8 mouse cellular contexts compared by ENCODE assay signal in genomic region chr7:35584786-35585190, GRCm38 (mm10). TPM values are rescaled to one million over a fixed set of nuclear protein-coding genes. Genes with fewer than 3 reads are reported as not detected.
DNase-seq lines count a peak whose midpoint lies in the region; ATAC-seq and TF ChIP-seq lines count a peak whose summit lies in the region.

No protein-coding gene starts in this region.

- no peak for TF ChIP-seq CTCF in ES-Bruce4 (IDR thresholded peaks at IDR 0.05; ENCODE audit: low read depth, low read length)
- no peak for TF ChIP-seq CTCF in embryonic fibroblast, embryonic 13.5 days (IDR thresholded peaks at IDR 0.05; ENCODE audit: borderline replicate concordance, insufficient read depth, low read length)
- TF ChIP-seq CTCF in hindbrain, postnatal 0 days (IDR thresholded peaks at IDR 0.05; ENCODE audit: low read depth) = no peak
- TF ChIP-seq CTCF in lung, embryonic 14.5 days (IDR thresholded peaks at IDR 0.05; ENCODE audit: low read depth) = no peak

- no peaks in the 10 kb centered on the region for H3K4me1 ChIP-seq in ES-Bruce4 (ENCODE audit: control insufficient read depth, insufficient read depth, low read length)
- peaks cover 20% of the 10 kb centered on the region; the same call in 1 of the 2 replicates for H3K4me1 ChIP-seq in embryonic fibroblast, embryonic 13.5 days (ENCODE audit: control insufficient read depth, insufficient read depth, low read length)
- H3K4me1 ChIP-seq in hindbrain, postnatal 0 days (ENCODE audit: insufficient read depth, low read length) = peaks cover 7% of the 10 kb centered on the region; the same call in 1 of the 2 replicates
- peaks cover 9% of the 10 kb centered on the region for H3K4me1 ChIP-seq in lung, embryonic 14.5 days (ENCODE audit: insufficient read depth)

- 0% methylated on average over 50 of the region's 50 CpGs for WGBS in hindbrain, postnatal 0 days
- WGBS in lung, embryonic 14.5 days = under 1% methylated on average over 50 of the region's 50 CpGs

- no peak for TF ChIP-seq POLR2A in ES-Bruce4 (IDR thresholded peaks at IDR 0.05; ENCODE audit: insufficient read depth, low read length)
- no peak for TF ChIP-seq POLR2A in embryonic fibroblast, embryonic 13.5 days (IDR thresholded peaks at IDR 0.05; ENCODE audit: low read depth, low read length)

- no peak overlapping the region for H3K27ac ChIP-seq in ES-Bruce4 (ENCODE audit: insufficient read depth, low read length)
- H3K27ac ChIP-seq in embryonic fibroblast, embryonic 13.5 days (ENCODE audit: insufficient read depth, low read length) = no peak overlapping the region
- H3K27ac ChIP-seq in hindbrain, postnatal 0 days = no peak overlapping the region
- no peak overlapping the region for H3K27ac ChIP-seq in lung, embryonic 14.5 days (ENCODE audit: low read depth)

- H3K4me2 ChIP-seq in hindbrain, postnatal 0 days (ENCODE audit: low read depth, low read length) = peak overlapping the region; percentile 95
- peak overlapping the region; percentile 100 for H3K4me2 ChIP-seq in lung, embryonic 14.5 days

- TF ChIP-seq EP300 in ES-Bruce4 (IDR thresholded peaks at IDR 0.05; ENCODE audit: insufficient read depth, low read depth, low read length) = no peak

- no peaks in the 10 kb centered on the region for H3K36me3 ChIP-seq in ES-Bruce4 (ENCODE audit: control insufficient read depth, insufficient read depth, low read length, poor library complexity, severe bottlenecking)
- no peaks in the 10 kb centered on the region for H3K36me3 ChIP-seq in hindbrain, postnatal 0 days (ENCODE audit: insufficient read depth, low read length)
- no peaks in the 10 kb centered on the region for H3K36me3 ChIP-seq in lung, embryonic 14.5 days (ENCODE audit: insufficient read depth)

- DNase-seq in cerebellum, adult 11-12 months = peak; percentile 22
- DNase-seq in cerebellum, postnatal 36 days = no peak
- peak; percentile 9 for DNase-seq in hindbrain, postnatal 0 days (ENCODE audit: low spot score)
- peak; percentile 61 for DNase-seq in lung, embryonic 14.5 days
- DNase-seq in retina, embryonic 14.5 days (ENCODE audit: low spot score) = peak; percentile 57
- DNase-seq in frontal cortex, postnatal 14 days (ENCODE audit: low spot score in 2 of 2) = no peak

- no peaks in the 10 kb centered on the region for H3K27me3 ChIP-seq in ES-Bruce4 (ENCODE audit: control insufficient read depth, insufficient read depth, low read length, poor library complexity, severe bottlenecking)
- H3K27me3 ChIP-seq in hindbrain, postnatal 0 days (ENCODE audit: insufficient read depth, low read length) = peaks cover 13% of the 10 kb centered on the region
- H3K27me3 ChIP-seq in lung, embryonic 14.5 days (ENCODE audit: insufficient read depth, low read length) = peaks cover 22% of the 10 kb centered on the region

- ATAC-seq in hindbrain, postnatal 0 days = no peak
- ATAC-seq in lung, embryonic 14.5 days (ENCODE audit: insufficient read depth) = no peak

- H3K9ac ChIP-seq in ES-Bruce4 (ENCODE audit: low read depth, poor library complexity, severe bottlenecking) = peak overlapping the region; percentile 57
- H3K9ac ChIP-seq in hindbrain, postnatal 0 days (replicated peaks; ENCODE audit: low read length) = peak overlapping the region; percentile 40
- H3K9ac ChIP-seq in lung, embryonic 14.5 days = peak overlapping the region; percentile 49

- H3K9me3 ChIP-seq in ES-Bruce4 (replicated peaks; ENCODE audit: control insufficient read depth, insufficient read depth, low read length, poor library complexity, severe bottlenecking) = no peaks in the 10 kb centered on the region
- no peaks in the 10 kb centered on the region for H3K9me3 ChIP-seq in hindbrain, postnatal 0 days (ENCODE audit: low read length)
- no peaks in the 10 kb centered on the region for H3K9me3 ChIP-seq in lung, embryonic 14.5 days (ENCODE audit: low read depth, low read length)

- H3K4me3 ChIP-seq in ES-Bruce4 (ENCODE audit: low read depth, low read length) = peak overlapping the region; percentile 71
- H3K4me3 ChIP-seq in embryonic fibroblast, embryonic 13.5 days (ENCODE audit: insufficient read depth, low read length) = peak overlapping the region; percentile 69
- peak overlapping the region; percentile 94 for H3K4me3 ChIP-seq in hindbrain, postnatal 0 days (ENCODE audit: low read length)
- H3K4me3 ChIP-seq in lung, embryonic 14.5 days (ENCODE audit: low read depth, low read length) = peak overlapping the region; percentile 85

RNA-seq across cellular contexts. Expression of gene Rgs9bp, which starts 0.6 kb away (rescaled TPM):
- polyA plus RNA-seq in ES-Bruce4 (2011; ENCODE audit: insufficient read depth, insufficient read length, low read depth, missing spikeins) = 4.6 and 4.8 TPM in 2 replicates
- 0.20 and 0.33 TPM in 2 replicates for polyA plus RNA-seq in embryonic fibroblast, embryonic 13.5 days (2011; ENCODE audit: insufficient read length, low read depth, missing spikeins)
- total RNA-seq in hindbrain, postnatal 0 days (2014; rRNA removed) = 0.22 and 0.26 TPM in 2 replicates
- 0.03 and 0.06 TPM in 2 replicates for polyA plus RNA-seq in hindbrain, postnatal 0 days (2015; fragmentation: Nextera tagmentation; extraction: Ambion mirVana)
- polyA plus RNA-seq in lung, embryonic 14.5 days (2014; fragmentation: Nextera tagmentation; extraction: Ambion mirVana) = 0.24 and 0.36 TPM in 2 replicates

RNA-seq across cellular contexts. Expression of gene Ankrd27, which starts 1.3 kb away (rescaled TPM):
- polyA plus RNA-seq in ES-Bruce4 (2011; ENCODE audit: insufficient read depth, insufficient read length, low read depth, missing spikeins) = 64.1 and 74.9 TPM in 2 replicates
- polyA plus RNA-seq in embryonic fibroblast, embryonic 13.5 days (2011; ENCODE audit: insufficient read length, low read depth, missing spikeins) = 51.0 and 65.3 TPM in 2 replicates
- 15.6 and 19.7 TPM in 2 replicates for total RNA-seq in hindbrain, postnatal 0 days (2014; rRNA removed)
- polyA plus RNA-seq in hindbrain, postnatal 0 days (2015; fragmentation: Nextera tagmentation; extraction: Ambion mirVana) = 12.0 and 15.1 TPM in 2 replicates
- polyA plus RNA-seq in lung, embryonic 14.5 days (2014; fragmentation: Nextera tagmentation; extraction: Ambion mirVana) = 38.1 and 38.8 TPM in 2 replicates

RNA-seq across cellular contexts. Expression of gene Nudt19, which starts 28.7 kb away (rescaled TPM):
- polyA plus RNA-seq in ES-Bruce4 (2011; ENCODE audit: insufficient read depth, insufficient read length, low read depth, missing spikeins) = 43.0 and 46.3 TPM in 2 replicates
- 35.6 and 53.6 TPM in 2 replicates for polyA plus RNA-seq in embryonic fibroblast, embryonic 13.5 days (2011; ENCODE audit: insufficient read length, low read depth, missing spikeins)
- 57.4 and 58.5 TPM in 2 replicates for total RNA-seq in hindbrain, postnatal 0 days (2014; rRNA removed)
- 133 and 144 TPM in 2 replicates for polyA plus RNA-seq in hindbrain, postnatal 0 days (2015; fragmentation: Nextera tagmentation; extraction: Ambion mirVana)
- polyA plus RNA-seq in lung, embryonic 14.5 days (2014; fragmentation: Nextera tagmentation; extraction: Ambion mirVana) = 53.9 and 54.9 TPM in 2 replicates

RNA-seq across cellular contexts. Expression of gene Tdrd12, which starts 47.2 kb away (rescaled TPM):
- polyA plus RNA-seq in ES-Bruce4 (2011; ENCODE audit: insufficient read depth, insufficient read length, low read depth, missing spikeins) = 74.9 and 75.1 TPM in 2 replicates
- not detected in 2 replicates for polyA plus RNA-seq in embryonic fibroblast, embryonic 13.5 days (2011; ENCODE audit: insufficient read length, low read depth, missing spikeins)
- total RNA-seq in hindbrain, postnatal 0 days (2014; rRNA removed) = 0.07 and 0.68 TPM in 2 replicates
- 0.91 and 1.2 TPM in 2 replicates for polyA plus RNA-seq in hindbrain, postnatal 0 days (2015; fragmentation: Nextera tagmentation; extraction: Ambion mirVana)
- polyA plus RNA-seq in lung, embryonic 14.5 days (2014; fragmentation: Nextera tagmentation; extraction: Ambion mirVana) = 0.30 and 0.75 TPM in 2 replicates

Comparison
In these comparisons a context has a peak if more than half of its experiments do, and no peak if none do; other contexts are left out.
1. DNase-seq: peak in cerebellum, adult 11-12 months (single experiment), hindbrain, postnatal 0 days (single experiment), lung, embryonic 14.5 days (single experiment) and retina, embryonic 14.5 days (single experiment); none in cerebellum, postnatal 36 days (0 of 2) and frontal cortex, postnatal 14 days (0 of 2).
2. Peak in every context shown above with its lines, with median percentiles within 50 percentile points of each other: H3K4me3 ChIP-seq and H3K9ac ChIP-seq.